Mouse (Mus musculus) frontal cortex, postnatal 25 days (tissue): ENCODE data around the gene Gpank1.
A peak's percentile ranks its signal among the peaks of the same experiment; 100 is the strongest.
"Not testable (repeated sequence)": the region's sequence is repeated elsewhere in the genome, so short reads cannot be mapped to it uniquely, and the experiment has no call there.

ENCODE experiments used
- DNase-seq, 2 experiments: peaks; one replicate each; pipeline ENCODE4 v3.0.0; 2022; ENCODE audit warnings: low spot score in 2 of 2

Gpank1 gene

DNA sequence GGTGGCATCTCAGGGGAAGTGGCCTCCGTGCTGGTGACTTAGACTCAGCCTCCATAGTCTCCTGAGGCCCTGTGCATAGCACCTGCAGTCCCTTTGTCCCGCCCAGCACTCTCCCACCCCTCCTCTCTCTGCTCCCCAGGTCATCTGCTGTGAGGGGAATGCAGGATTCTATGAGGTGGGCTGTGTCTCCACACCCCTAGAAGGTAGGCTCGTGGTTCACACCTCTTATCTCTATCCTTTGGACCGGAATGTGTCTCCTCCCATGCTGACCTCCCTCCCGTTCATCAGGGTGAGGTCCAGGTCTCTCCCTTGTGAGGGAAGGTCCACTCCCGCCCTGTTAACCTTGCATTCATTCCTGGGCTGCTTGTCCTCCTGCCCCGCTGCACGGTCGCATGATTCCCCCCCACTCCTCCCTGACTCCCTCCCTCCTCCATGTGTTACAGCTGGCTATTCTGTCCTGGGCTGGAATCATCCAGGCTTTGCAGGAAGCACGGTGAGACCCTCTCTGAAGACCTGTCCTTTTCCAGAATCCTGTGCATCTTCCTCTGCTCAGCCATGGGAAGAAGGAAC lies 21.0 kb upstream of the Gpank1 start:
- no peak for DNase-seq

DNA sequence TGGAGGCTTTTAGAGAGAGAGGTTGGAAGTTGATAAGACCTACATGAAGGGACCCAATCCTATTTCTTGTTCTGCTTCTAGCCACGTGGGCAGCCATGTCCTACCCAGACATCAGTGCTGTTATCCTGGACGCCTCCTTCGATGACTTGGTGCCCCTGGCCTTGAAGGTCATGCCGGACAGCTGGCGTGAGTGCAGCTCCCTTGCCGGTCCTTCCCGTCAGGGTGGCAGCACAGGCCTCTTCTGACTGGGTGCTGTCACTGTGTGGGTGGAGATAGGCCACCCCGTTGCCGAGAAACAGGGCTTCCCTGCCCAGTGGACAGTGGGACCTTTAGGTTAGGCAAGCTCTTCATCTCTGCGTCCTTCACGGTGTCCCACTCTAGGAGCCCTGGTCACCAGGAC lies 20.1 kb upstream of the Gpank1 start:
- DNase-seq = no peak

DNA sequence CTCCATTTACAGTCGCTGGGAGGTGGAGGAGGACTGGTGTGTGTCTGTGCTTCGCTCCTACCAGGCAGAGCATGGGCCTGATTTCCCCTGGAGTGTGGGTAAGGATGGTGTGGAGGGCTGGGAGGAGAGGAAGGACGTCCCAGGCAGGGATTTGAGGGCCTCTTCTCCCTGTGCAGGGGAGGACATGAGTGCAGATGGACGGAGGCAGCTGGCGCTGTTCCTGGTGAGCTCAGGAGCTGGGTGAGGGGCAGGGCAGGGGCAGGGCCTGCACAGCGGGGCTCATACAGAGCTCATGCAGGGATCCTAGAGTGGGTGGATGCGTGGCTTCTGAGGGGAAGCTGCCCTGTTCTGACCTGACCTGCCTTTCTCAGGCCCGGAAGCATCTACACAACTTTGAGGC lies 19.0 kb upstream of the Gpank1 start:
- no peak for DNase-seq

DNA sequence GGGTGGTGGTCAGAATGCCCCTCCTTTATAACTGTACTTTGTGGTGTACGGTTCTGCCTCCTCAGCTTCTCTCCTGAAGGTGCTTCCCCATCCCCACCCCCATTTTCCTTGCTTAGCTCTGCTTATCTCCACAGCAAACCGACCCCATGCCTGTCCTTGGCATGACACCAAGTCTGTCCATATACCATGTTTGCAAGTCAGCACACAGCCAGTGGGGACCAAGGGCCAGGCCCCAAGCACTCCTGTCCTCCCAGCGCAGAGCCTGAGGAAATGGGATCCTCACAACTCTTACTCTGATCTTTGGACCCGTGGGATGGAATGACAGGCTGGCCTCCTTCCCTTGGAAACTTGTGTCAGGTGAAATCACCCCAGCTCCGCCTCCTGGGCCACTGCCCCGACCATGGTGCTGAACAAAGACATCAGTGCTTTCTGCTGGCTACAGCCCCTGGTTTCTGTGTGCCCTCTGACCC lies 18.0 kb upstream of the Gpank1 start:
- no peak for DNase-seq

DNA sequence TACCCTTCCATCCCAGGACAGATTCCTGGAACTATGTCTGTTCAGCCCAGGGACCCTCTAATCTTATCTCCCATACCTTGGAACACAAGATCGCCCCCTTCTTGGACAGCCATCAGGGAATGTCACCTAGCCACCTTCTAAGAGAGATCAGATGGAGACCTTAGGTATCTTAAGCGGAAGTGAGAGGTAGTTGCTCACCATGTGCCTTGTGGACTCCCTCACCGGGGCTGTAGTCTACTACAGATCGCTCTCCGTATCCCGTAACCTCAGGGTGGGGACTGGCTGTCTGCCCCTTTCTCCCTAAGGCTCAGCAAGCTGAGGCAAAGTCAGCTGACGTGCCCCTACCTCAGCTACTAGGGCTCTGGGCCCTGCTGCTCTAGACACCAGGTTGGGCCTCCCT lies 17.2 kb upstream of the Gpank1 start:
- no peak for DNase-seq

DNA sequence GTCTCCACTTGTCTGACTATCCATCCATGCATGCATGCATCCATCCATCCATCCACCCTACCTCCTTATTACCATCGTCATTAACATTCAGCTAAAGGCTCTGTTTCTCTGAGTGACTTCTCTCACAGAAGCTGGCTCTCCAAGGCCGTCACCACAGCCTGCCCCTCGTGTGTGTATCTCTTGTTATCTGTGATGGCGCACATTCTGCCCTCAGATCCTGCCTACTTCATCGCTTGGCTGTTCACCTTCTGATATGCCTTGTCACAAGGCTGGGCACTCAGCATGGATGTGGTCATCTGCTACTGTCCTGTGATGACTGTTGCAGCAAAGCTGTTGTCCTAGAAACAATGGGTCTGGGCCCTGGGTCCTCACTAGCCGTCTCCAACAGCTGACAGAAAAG lies 16.5 kb upstream of the Gpank1 start:
- no peak for DNase-seq

DNA sequence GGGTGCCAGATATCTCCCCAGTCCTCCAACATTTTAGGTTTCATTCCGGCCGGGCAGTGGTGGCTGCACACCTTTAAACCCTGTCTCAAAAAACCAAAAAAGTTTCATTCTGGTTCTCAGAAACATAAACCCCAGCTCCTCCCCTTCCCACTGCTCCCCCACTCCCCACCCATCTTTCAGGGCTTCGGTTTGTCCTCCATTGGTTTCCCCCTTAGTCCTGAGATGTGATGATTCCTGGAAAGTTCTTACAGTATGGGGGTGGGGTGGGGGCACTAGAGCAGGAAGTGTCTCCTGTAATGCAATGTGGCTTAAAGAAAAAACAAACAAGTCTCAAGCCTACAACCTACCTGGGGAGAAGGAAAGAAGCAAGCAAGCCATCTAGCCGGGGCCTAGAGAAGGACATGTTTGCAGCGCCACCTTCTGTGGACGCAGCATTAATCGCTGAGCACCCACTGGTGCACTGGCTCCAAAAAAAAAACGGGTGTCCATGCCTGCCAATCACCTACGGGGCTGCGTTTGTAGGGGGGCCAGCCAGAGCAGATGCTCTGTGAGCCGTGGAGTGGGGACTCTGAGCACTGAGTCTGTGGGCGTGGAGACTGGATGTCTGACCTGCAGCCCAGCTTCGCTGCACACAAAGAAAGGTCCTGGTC lies 15.4 kb upstream of the Gpank1 start:
- DNase-seq = no peak

DNA sequence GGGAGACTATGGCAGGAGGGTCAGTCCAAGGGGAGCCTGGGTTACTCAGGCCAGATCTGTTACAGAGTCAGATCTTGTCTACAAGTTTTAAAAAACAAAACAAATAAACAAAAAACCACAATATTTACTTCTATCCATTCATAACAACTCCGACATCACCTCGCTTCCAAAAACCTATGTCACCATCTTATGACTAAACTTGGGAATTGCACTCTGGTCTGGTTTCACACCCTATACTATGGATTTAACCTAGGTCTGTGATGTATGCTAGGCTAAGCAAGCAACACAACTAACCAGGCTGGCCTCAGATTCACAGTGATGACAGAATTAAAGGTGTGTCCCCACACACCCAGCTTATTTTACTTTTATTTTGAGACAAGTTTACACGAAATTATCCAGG lies 14.7 kb upstream of the Gpank1 start:
- DNase-seq = no peak

DNA sequence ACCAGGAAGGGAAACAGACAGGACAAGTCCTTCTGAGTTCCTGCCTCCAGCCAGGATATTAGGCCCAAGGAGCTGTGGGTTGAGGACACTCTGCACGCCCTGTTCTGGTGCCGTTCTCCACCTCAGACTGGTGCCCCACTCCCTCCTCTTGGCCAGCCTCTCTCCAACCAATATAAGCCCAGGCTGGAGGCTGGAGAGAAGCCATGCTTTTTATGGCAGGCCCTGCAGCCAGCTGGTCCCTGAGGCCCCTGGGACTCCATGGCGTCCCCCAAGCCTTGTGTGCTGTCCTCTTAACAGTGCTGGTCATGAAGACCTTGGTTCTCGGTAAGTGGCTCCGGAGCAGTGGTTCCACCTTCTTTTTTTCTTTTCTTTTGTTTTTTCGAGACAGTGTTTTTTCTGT lies 13.2 kb upstream of the Gpank1 start, which contains the start of gene Ly6g5c:
TSS of gene Ly6g5c (plus strand) at position 183 of the 400 bp plus-strand sequence.
- DNase-seq = no peak

DNA sequence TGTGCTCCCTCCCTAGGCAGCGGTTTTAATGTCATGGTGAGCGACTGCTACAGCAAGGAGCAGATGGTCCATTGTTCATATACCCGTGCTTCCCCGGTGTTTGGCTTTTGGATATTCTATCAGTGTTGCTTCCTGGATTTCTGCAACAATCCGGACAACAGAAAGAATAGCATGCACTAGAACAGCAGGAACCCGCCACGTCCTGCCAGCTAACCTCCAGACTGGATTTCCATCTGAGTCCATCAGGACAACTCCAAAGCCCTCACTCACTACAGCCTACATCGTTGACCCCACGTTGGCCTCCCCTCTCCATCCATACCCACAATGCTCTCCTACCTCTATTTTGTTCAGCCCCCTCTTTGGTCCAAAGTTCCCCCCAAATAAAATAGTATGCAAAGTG lies 9.5 kb upstream of the Gpank1 start:
- DNase-seq = no peak

DNA sequence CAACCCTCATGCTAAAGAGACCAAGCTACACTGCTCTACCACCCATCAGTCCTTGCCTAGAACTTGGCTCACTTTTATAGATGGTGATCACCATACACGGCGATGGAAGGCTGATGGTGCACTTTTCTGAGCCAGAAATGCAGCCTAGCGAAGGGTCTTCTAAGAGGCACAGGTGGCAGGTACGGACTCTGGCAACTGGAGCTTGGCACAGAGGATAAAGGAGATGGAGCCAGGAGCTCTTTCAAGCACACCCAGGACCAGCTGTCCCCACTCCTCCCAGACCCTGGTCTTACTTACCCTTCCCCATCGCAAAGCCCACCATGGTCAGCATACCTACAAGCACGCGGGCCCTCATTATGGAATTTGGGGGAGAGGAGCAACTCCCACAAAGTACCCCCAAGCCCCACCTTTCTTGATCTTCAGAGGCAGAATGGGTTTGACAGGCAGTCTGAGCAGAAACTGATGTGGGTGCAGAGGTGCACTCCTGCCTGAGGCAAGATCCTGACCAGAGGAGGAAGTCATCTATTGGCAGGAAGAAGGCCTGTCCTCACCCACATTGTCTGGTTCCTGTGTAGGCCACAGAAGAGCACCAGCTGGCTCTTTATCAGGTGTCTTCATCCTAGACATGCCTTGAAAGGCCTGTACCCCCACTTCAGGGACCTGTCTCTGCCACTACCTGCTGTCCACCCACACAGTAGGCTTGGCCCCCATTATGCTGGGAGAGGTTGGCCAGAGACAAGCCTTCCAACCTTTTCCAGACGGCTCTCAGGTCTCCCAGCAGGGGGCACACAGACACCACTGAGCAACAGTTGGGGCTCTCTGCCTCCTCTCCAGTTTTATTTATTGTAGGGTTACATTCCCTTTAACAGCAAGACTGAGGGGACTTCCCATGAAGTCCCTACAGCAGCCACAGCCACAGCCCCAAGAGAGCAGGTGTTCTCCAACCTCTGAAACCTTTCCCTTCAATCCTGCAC lies 5.9 kb upstream of the Gpank1 start, which contains the start of gene Ly6g5b:
TSS of gene Ly6g5b (minus strand) at position 383 of the 974 bp plus-strand sequence.
- DNase-seq = no peak

DNA sequence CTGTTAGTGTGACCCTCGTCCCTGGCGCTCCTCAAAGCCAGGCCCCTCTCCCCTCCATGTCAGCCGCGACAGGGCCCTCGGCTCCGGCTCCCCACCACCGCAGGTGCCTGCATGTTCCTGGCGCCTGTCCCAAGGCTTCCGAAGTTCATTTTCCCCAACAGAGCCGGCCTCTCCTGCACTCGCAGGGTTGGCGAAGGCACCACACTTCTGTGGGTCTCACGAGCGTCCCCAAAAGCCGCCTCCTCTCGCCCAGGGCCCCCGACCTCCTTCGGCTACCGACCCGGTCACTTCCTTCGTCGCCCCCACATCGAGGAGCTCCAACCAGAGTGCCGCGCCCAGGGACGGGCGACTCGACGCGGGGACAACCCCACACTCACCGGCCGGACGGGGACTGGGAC lies 511 bp upstream of the Gpank1 start:
- no peak for DNase-seq

DNA sequence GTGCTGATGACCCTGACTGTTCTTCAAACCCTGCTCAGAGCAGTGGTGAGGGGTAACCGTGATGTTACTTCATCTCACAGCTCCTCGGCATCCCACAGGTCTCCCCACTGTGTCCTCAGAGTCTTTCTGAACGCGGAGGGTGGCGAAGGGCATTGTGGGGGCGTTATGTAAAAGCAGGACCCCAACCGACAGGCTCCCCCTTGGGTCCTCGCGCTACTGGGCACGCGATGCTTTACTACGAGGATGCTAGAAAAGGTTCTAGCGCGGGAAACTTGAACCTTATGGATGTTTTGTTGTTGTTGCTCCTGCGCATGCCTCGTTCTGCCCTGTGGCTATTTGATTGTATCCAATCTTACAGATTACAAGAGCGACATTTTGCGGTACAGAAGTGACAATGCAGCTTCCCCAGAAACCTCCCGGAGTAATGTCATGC lies 632 bp downstream of the Gpank1 start, which contains the start of gene Csnk2b:
TSS of gene Csnk2b (minus strand) at position 183 of the 433 bp plus-strand sequence.
- DNase-seq = peak; percentile 42 to 49

DNA sequence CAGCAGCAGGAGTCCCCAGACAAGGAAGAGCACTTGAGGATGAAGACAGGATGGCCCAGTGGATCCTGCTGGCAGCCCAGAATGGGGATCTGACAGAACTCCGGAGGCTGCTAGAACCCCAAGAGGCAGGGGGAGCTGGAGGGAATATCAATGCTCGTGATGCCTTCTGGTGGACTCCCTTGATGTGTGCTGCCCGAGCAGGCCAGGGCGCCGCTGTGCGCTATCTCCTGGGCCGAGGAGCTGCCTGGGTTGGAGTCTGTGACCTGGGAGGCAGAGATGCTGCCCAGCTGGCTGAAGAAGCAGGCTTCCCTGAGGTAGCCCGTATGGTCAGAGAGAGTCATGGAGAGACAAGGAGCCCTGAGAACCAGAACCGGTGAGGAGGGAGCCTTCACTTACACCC lies 2.0 kb downstream of the Gpank1 start:
- not testable (repeated sequence) for DNase-seq

DNA sequence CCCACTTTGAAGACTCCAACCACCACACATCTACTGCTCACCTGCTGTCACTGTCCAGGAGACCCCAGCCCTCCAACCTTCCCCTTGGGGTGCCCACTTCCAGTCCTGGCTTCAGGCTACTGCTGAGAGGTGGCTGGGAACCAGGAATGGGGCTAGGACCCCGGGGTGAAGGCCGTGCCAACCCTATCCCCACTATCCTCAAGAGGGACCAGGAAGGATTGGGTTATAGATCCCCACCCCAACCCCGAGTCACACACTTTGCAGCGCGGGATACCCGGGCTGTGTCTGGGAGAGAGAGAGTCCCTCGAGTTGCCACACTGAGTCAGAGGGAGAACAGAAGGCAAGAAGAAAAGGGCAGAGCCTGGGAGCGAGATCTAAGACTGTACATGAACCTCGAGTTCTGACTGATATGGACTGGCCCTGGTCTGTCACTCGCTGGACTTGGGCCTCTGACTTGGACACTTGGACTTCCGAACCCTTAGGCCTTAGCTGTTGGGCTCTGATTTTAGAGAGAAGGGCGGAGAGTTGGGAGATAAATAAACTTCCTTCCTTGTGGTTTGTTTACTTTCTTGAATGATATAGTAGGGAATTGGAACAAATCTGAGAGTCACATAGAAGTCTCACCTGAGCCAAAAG lies 3.1 kb downstream of the Gpank1 start:
- DNase-seq = not testable (repeated sequence)

DNA sequence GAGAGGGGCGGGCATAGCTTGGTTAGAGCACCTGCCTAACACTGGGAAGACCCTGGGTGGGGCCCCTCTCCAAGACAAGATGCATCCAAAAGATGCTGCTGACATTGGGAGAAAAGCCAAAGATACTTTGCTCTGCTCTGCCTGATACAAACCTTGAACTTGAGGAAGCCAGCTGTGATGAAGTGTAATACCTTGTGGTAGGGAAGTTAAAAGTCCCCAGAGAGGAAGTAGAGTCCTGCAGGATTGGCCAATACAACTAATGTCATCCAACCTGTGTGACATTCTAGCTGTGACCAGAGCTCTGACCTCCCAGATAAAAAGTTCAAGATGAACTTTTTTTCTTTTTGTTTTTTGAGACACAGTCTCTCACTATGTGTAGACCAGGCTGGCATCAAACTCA lies 3.8 kb downstream of the Gpank1 start:
- DNase-seq = no peak

DNA sequence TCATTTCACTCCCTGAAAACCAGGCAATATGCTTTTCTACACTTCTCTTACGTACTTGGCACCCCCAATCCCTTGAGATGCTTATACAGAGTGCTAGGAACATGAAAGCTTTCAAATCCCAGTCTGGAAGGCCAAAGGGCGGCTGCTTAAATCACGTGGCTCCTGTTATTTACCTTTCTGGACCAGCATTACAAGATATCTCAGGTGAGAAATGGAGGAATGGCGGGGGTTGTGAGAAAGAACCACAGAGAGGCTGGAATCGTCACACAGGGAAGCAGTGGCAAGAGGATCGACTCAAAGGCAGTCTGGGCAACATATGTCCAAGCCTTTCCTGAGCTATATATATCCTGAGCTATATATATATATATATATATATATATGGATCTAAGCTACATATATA lies 4.3 kb downstream of the Gpank1 start:
- DNase-seq = no peak

DNA sequence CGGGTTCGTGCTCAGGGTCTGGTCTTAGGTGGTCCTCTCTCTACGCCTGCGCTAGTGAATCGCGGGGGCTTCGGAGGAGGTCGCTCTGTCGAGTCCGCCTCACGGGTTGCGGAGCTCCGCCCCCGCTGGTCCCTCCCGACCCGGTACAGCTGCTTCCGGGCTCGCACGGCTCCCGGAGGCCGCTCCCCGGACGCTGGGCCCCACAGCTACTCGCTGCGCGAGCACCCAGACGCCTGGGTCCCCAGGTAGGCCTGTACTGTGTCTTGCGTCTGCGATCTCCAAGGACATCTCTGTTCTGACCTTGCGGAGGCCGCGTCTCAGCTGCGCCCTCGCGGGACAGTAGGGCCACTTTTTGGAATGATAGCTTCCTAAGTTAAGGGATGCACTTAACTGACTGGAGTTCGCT lies 5.0 kb downstream of the Gpank1 start, which contains the start of gene D17H6S53E:
TSS of gene D17H6S53E (plus strand) at position 168 of the 406 bp plus-strand sequence.
- peak; percentile 41 to 53 for DNase-seq

DNA sequence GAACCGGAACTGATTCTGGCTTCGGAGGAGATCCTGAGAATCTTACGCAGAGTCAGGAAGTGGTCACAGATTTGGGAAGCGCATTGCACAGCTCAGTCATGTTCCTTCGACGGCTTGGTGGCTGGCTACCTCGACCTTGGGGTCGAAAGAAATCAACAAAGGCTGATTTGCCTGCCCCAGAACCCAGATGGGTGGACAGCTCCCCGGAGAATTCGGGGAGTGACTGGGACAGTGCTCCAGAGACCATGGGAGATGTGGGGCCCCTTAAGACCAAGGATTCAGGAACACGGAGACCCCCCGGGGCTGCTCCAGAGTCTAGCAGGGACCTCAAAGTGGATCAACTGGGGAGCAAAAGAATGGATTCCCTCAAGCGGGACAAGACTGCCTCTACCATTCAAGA lies 5.8 kb downstream of the Gpank1 start:
- no peak for DNase-seq

DNA sequence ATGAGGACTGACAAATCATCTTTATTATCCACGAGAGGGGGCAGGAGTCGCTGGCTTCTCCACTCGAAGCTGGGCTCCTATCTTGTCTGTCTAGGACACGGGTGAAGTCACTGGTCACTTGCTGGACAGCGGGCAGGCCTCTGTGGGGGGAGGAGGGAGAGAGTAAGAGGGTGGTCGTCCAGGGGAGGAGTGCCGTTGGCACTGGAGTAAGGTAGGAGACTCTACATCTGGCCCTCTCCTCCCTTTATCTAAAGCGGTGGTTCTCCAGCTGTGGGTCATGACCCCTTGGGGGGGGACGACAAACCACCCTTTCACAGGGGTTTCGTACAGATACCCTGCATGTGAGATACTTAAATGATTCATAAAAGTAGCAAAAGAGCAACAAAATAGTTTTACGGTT lies 7.7 kb downstream of the Gpank1 start:
- no peak for DNase-seq

DNA sequence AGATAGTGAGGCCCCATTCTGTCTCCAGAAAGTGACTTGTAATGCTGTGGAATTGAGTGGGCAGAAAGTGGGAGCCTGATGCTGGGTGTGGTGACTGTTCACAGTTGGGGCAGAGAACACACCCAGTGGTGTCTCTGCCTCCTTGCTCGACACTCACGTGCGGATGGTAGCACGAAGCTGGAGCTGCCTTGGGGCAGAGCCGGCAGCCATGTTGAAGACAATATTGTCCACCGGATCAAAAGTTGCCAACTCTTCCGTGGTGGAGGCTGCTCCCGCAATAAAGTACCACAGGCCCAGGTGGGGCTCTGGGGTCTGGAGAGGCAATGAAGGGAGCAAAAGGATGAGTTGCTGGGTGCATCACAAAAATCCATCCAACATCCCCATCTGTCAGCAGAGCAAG lies 9.8 kb downstream of the Gpank1 start:
- DNase-seq = no peak
